Mouse (Mus musculus) heart, embryonic 11.5 days (tissue): ENCODE data around the gene Kcnip1. TPM values are rescaled to one million over a fixed set of nuclear protein-coding genes. Genes with fewer than 3 reads are reported as not detected.
A peak's percentile ranks its signal among the peaks of the same experiment; 100 is the strongest.

ENCODE experiments used
- ATAC-seq: fragments of 200-750 bp; cut with Nextera tagmentation; replicated peaks from 2 replicates; pipeline ENCODE4 v1.8.0; 2017; ENCODE audit warnings: moderate library complexity; ENCODE audit not compliant: insufficient number of reproducible peaks, low FRiP score, low TSS enrichment
- H3K27ac ChIP-seq: fragments of 300-500 bp; sonication (generic); 2 replicates; pipeline ENCODE4 v1.5.1; 2014; ENCODE audit warnings: mild to moderate bottlenecking, low read depth, low read length
- H3K27me3 ChIP-seq: fragments of 300-500 bp; sonication (generic); 2 replicates; pipeline ENCODE4 v1.6.1; 2014; ENCODE audit warnings: mild to moderate bottlenecking, low read length, mixed read lengths; ENCODE audit not compliant: control insufficient read depth, insufficient read depth
- H3K36me3 ChIP-seq: fragments of 300-500 bp; sonication (generic); 2 replicates; pipeline ENCODE4 v1.6.1; 2014; ENCODE audit warnings: mild to moderate bottlenecking, low read length, moderate library complexity, mixed read lengths; ENCODE audit not compliant: control insufficient read depth, insufficient read depth
- H3K4me1 ChIP-seq: fragments of 300-500 bp; sonication (generic); 2 replicates; pipeline ENCODE4 v1.6.1; 2014; ENCODE audit warnings: low read length; ENCODE audit not compliant: control insufficient read depth, insufficient read depth
- H3K4me2 ChIP-seq: fragments of 300-500 bp; sonication (generic); 2 replicates; pipeline ENCODE4 v1.6.1; 2014; ENCODE audit warnings: mild to moderate bottlenecking, moderate library complexity
- H3K4me3 ChIP-seq: fragments of 300-500 bp; sonication (generic); 2 replicates; pipeline ENCODE4 v1.5.1; 2014; ENCODE audit warnings: low read depth, low read length
- H3K9ac ChIP-seq: fragments of 300-500 bp; sonication (generic); 2 replicates; pipeline ENCODE4 v1.6.1; 2014; ENCODE audit warnings: mild to moderate bottlenecking, low read depth, low read length, moderate library complexity
- H3K9me3 ChIP-seq: fragments of 300-500 bp; sonication (generic); replicated peaks from 2 replicates; pipeline ENCODE4 v1.6.1; 2016; ENCODE audit warnings: low read length; ENCODE audit not compliant: control insufficient read depth
- WGBS: fragments of 180-500 bp; shearing (Covaris S2); extraction: QIAGEN DNeasy Blood & Tissue Kit; methylation state at CpG from one replicate; pipeline ENCODE4 v1.1.7; 2014; ENCODE audit not compliant: insufficient replicate concordance; 5-methylcytosine and 5-hydroxymethylcytosine counted together
- polyA plus RNA-seq: library from polyadenylated mRNA; unstranded; fragments of >200 nt; fragmentation: Nextera tagmentation; extraction: Ambion mirVana; gene quantifications from 2 replicates; pipeline ENCODE4 v1.2.1, GENCODE M21; 2014

Kcnip1 gene
- polyA plus RNA-seq, result 0.44 and 0.77 TPM in 2 replicates

DNA sequence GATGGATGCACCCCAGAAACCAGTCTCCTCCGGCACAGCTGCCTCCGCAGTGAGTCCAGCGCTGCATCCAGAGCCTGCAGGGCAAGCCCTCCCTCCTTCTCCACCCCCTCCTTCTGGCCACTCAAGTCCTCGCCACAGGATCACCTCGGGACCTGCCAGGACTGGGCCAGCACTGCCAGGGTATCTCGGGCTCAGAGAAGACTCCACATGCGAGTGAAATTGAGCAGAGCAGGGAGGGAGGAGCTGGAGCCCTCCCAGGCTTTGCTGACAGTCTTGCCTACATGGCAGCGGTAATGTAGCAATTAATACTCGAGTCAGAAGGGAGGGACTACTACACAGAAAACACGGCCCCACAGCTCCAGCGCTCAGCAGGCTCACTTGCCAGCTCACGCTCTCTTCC lies at the start of gene Kcnip1:
Gene Kcnip1, minus strand, starts transcription at position 215 of the 400 bp plus-strand sequence.
- Histone ChIP-seq H3K27me3 (peaks cover 14% of the 10 kb centered on the region; the same call in 1 of the 2 replicates), H3K4me3 (0 out of 2 replicates have a peak within 1 kb of the TSS, but pooled peaks have one; percentile 6), H3K36me3 (no peaks in the 10 kb centered on the region), H3K9me3 (no peaks in the 10 kb centered on the region), H3K9ac (no peak within 1 kb of the TSS), H3K4me2 (peak within 1 kb of the TSS; percentile 43), H3K4me1 (no peaks in the 10 kb centered on the region), H3K27ac (no peak within 1 kb of the TSS)
- 0 out of 2 replicates have a peak, but pooled peaks have one; percentile 31 for ATAC-seq
- 25% methylated on average over 12 of the region's 12 CpGs for WGBS

DNA sequence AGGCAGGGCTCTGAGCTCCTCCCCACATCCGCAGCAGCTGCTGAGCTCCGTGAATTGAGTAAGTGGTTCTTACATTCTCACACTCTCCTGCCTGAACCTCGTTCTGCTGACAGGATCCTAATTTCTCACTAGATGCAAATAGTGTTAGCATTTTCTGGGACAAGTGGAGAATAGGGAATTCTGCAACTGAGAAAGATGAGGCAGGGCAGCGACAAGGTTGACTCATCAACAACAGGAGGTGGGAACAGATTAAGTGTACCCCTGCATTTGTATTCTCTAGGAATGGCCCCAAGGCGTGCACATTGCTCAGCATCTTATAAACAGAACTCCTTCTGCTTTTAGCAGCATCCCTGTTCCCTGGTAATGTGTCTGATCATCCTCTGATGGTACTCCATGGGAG lies 47.1 kb upstream of the Kcnip1 start:
- 75% methylated on average over 5 of the region's 5 CpGs for WGBS
- Histone ChIP-seq H3K9me3 (no peaks in the 10 kb centered on the region), H3K4me1 (no peaks in the 10 kb centered on the region), H3K27me3 (no peaks in the 10 kb centered on the region), H3K4me3 (no peak overlapping the region), H3K36me3 (no peaks in the 10 kb centered on the region), H3K27ac (no peak overlapping the region), H3K9ac (no peak overlapping the region), H3K4me2 (no peak overlapping the region)
- ATAC-seq, result no peak

DNA sequence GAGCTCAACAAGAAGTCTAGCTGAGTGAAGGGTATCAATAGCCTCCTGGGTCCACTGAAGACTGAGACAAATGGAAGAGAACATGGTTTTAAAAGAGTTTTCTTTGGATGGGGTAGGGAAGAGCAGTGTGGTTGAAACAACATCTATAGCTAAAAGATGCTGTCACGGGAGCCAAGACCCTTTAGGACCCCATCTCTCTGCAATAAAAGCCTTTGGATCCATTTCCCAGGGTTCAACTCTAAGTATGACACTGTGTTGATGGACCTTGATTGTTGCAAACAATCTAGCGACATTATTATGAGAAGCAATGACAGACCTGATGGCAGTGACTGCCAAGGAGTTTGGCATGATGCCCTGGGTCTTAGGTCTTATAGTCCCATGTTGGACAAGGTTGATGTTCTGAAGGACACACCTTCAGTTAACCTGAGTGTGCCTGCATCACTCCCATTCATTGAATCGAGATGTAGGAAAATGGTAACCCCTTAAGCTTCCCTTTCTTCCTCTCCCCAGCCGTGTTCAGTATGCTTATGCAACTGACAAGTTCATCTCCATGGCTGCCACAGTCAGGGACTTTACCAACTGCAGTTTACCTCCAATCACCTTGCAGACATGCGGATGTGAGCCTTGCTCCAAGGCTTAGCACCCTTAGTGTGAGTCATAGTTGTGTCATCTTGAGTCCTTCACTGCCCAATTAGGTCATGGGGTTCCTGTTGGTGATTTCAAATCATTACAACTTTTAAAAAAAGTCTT lies 43.1 kb upstream of the Kcnip1 start:
- H3K9ac ChIP-seq, result no peak overlapping the region
- no peaks in the 10 kb centered on the region for H3K36me3 ChIP-seq
- no peak overlapping the region for H3K4me3 ChIP-seq
- H3K4me2 ChIP-seq, result no peak overlapping the region
- WGBS, result 78% methylated on average over 5 of the region's 5 CpGs
- H3K27ac ChIP-seq, result no peak overlapping the region
- H3K27me3 ChIP-seq, result no peaks in the 10 kb centered on the region
- no peak for ATAC-seq
- H3K4me1 ChIP-seq, result no peaks in the 10 kb centered on the region
- no peaks in the 10 kb centered on the region for H3K9me3 ChIP-seq

DNA sequence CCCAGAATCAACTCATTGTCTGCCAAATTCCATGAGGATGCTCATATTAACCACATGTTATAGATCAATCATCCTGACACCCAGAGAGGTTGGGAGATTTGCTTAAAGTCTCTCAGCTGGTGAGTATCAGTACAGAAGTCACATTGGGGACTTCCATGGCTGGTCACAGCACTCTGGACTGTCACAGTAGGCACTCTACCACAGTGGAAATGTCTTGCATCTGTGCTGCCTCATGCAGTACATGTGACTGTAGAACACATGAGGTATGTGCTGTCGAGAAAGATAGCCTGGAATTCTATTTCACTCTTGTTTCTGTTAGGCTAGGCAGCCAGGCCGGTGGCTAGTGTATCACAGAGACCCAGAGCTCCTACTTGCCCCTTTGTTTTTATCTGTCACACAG lies 41.8 kb upstream of the Kcnip1 start:
- Histone ChIP-seq H3K4me3 (no peak overlapping the region), H3K9ac (no peak overlapping the region), H3K36me3 (no peaks in the 10 kb centered on the region), H3K27me3 (no peaks in the 10 kb centered on the region), H3K9me3 (no peaks in the 10 kb centered on the region), H3K4me2 (no peak overlapping the region), H3K4me1 (no peaks in the 10 kb centered on the region), H3K27ac (no peak overlapping the region)
- WGBS, result 49% methylated on average over 2 of the region's 2 CpGs
- no peak for ATAC-seq

DNA sequence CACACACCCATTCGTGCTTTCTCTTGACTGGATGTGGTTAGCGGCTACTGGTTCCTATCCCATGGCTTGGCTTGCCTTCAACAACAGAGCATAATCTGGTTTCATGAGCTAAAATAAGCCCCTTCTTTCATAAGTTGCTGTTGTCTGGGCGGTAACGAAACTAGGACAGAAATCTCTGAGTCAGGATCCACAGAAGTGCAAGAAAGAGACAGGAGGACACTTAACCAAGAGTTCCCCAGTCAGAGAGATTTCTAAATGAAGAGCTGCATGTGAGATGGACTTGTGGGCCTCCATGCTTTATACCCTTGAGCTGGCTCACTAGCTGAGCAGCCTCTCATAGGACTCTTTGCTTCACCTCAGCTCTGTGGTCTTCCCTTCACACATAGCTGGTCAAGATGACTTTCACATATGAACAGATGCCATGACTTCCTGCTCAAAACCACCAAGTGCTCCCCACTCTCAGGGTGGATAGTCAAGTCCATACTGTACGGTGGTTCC lies 41.1 kb upstream of the Kcnip1 start:
- WGBS, result 90% methylated on average over 5 of the region's 5 CpGs
- no peak overlapping the region for H3K27ac ChIP-seq
- H3K27me3 ChIP-seq, result no peaks in the 10 kb centered on the region
- H3K4me2 ChIP-seq, result no peak overlapping the region
- H3K4me1 ChIP-seq, result no peaks in the 10 kb centered on the region
- ATAC-seq, result no peak
- no peaks in the 10 kb centered on the region for H3K9me3 ChIP-seq
- H3K36me3 ChIP-seq, result no peaks in the 10 kb centered on the region
- H3K4me3 ChIP-seq, result no peak overlapping the region
- H3K9ac ChIP-seq, result no peak overlapping the region

DNA sequence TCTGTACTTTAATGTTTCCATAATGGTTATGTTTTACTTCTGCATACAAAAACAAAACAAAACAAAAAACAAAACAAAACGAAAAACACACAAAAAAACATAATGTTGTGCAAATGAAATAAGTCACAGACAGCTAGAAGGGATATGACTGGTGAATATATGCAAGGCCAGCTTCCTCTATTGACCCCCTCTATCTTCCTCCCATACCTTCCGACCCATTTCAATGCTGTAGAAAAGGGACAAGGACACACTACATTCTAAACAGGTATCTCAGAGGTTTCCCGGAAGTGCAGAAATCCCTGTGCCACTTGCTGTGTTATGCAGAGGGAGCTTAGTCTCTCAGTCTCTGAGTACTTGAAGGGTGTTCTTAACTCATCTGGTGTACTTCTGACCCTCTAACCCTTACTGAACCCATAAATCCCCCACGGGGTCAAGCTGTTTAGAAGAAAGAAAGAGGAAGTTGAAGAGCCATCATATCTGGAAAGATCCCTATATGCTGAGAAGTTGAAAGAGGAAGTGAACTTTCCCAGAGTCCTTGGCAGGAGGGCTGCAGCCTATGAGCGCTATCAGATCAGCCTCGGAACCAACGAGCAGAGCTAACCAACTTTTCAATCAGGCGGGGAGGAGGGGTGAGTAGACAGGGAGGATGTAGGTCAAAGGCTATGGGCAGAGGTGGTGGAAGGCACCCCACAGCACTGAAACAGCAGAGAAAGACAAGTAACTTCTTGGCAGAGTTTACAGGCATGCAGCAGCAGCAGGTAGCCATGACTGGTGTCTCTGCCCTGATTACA lies 38.3 kb upstream of the Kcnip1 start:
- Histone ChIP-seq H3K27ac (no peak overlapping the region), H3K9ac (no peak overlapping the region), H3K4me3 (no peak overlapping the region), H3K4me1 (no peaks in the 10 kb centered on the region), H3K27me3 (no peaks in the 10 kb centered on the region), H3K36me3 (no peaks in the 10 kb centered on the region), H3K9me3 (no peaks in the 10 kb centered on the region), H3K4me2 (peak overlapping the region; percentile 14; the same call in 1 of the 2 replicates)
- ATAC-seq, result no peak
- WGBS, result 45% methylated on average over 8 of the region's 8 CpGs

DNA sequence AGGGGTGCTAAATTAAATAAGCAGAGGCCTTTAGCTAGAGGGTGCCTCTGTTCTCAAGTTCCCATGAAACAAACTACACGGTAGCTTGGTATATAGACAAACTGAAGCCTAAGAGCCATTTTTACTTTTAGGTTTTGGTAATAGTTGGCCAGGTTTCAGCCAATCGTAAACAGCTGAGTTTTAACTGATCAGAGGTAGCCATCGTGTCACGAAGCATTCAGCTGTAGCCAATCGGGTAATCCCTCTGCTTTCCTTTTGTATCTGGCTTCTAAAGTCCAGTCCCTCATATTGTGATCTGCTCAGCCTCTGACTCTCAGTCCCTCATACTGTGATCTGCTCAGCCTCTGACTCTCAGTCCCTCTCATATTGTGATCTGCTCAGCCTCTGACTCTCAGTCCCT lies 36.7 kb upstream of the Kcnip1 start:
- Histone ChIP-seq H3K4me3 (no peak overlapping the region), H3K4me1 (no peaks in the 10 kb centered on the region), H3K9ac (no peak overlapping the region), H3K9me3 (no peaks in the 10 kb centered on the region), H3K27me3 (no peaks in the 10 kb centered on the region), H3K27ac (no peak overlapping the region), H3K36me3 (no peaks in the 10 kb centered on the region), H3K4me2 (no peak overlapping the region)
- 67% methylated on average over 5 of the region's 5 CpGs for WGBS
- no peak for ATAC-seq

DNA sequence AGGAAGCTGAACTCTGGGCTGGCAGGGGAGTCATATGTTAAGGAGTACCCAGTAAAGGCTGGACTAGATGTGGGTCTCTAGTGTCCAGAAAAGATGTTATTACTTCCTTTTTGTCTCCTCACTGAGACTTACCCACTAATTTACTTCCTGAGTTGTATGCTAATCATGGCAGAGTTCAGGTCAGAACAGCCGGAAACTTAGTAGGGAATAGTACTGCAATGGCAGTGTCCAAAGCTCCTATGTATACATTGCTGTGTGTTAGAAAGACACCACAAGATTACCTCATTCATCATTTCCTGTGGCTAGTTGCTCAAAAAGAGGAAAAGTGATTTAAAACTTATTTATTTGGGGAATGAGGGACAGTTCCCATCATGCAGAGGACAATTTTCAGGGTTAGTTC lies 32.1 kb upstream of the Kcnip1 start:
- no peak overlapping the region for H3K4me2 ChIP-seq
- H3K27ac ChIP-seq, result no peak overlapping the region
- H3K27me3 ChIP-seq, result no peaks in the 10 kb centered on the region
- no peak overlapping the region for H3K4me3 ChIP-seq
- no peaks in the 10 kb centered on the region for H3K4me1 ChIP-seq
- no peaks in the 10 kb centered on the region for H3K9me3 ChIP-seq
- H3K9ac ChIP-seq, result no peak overlapping the region
- 79% methylated on average over 1 of the region's 1 CpGs for WGBS
- no peak for ATAC-seq
- no peaks in the 10 kb centered on the region for H3K36me3 ChIP-seq
